Mouse (Mus musculus) liver, postnatal 0 days (tissue): Measurements from ENCODE around the gene Dock1.

Experiments
- CTCF ChIP-seq: sonication (generic); IDR thresholded peaks from 2 replicates; pipeline ENCODE4 v1.5.1; 2016; ENCODE audit warnings: antibody characterized with exemption, low read depth
- EP300 ChIP-seq: IDR thresholded peaks from 2 replicates; pipeline ENCODE4 v1.6.1; 2016; ENCODE audit warnings: antibody characterized with exemption, low read depth, mild to moderate bottlenecking

GRCm38 (mm10) chr7:134864175-134864574, 193.7 kb downstream of the Dock1 start:
- TF ChIP-seq CTCF (no peak), EP300 (no peak)
